Mouse (Mus musculus): Measurements from ENCODE around the gene Fgfr2.

DNA sequence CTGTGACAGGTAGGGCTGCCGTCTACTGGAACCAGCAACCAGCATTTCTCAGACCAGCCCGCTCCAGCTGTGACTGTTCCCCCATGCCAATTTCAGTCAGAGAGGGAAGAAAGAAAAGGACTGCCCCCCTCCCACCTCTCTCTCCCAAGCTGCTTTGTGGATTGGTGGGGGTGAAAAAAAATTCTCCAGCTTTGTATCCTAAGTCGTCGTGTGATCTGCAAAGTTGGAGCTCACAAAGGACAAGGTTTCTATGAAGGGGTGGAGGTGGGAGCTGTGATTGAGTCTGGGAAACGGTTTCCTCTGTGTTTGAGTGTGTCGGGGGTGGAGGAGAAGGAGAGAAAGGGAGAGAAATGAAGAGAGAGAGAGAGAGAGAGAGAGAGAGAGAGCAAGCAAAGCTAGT, 1147.3 kb downstream of the Fgfr2 start:
- TF ChIP-seq CTCF (IDR thresholded peaks at IDR 0.05; ENCODE audit: borderline replicate concordance, extremely low read depth, insufficient read depth, insufficient read length) (no peak), POLR2A (IDR thresholded peaks at IDR 0.05; ENCODE audit: borderline replicate concordance, extremely low read depth, insufficient read depth, insufficient read length, poor library complexity, severe bottlenecking) (no peak)

All from brain, embryonic 14.5 days (tissue).